Mouse (Mus musculus) liver, embryonic 12.5 days (tissue): ENCODE measurements at regions not wholly inside any gene's neighbourhood (a gene's known extent, or its start where the extent isn't known, plus 50 kb on each side); places are given as distances from the start of the nearest gene placed in this dataset.

ENCODE experiments used
- ATAC-seq: fragments of 200-750 bp; cut with Nextera tagmentation; 2 replicates; pipeline ENCODE4 v1.8.0; 2017; ENCODE audit warnings: moderate number of reproducible peaks, mild to moderate bottlenecking, moderate library complexity
- H3K27ac ChIP-seq: fragments of 300-500 bp; sonication (generic); 2 replicates; pipeline ENCODE4 v1.5.1; 2016; ENCODE audit warnings: mild to moderate bottlenecking
- H3K27me3 ChIP-seq: fragments of 300-500 bp; sonication (generic); replicated peaks from 2 replicates; pipeline ENCODE4 v1.6.1; 2016; ENCODE audit warnings: mild to moderate bottlenecking, moderate library complexity
- H3K36me3 ChIP-seq: fragments of 300-500 bp; sonication (generic); 2 replicates; pipeline ENCODE4 v1.6.1; 2016; ENCODE audit warnings: mild to moderate bottlenecking, moderate library complexity
- H3K4me1 ChIP-seq: fragments of 300-500 bp; sonication (generic); 2 replicates; pipeline ENCODE4 v1.6.1; 2016
- H3K4me2 ChIP-seq: fragments of 300-500 bp; sonication (generic); 2 replicates; pipeline ENCODE4 v1.6.1; 2016; ENCODE audit warnings: mild to moderate bottlenecking, moderate library complexity
- H3K4me3 ChIP-seq: fragments of 300-500 bp; sonication (generic); 2 replicates; pipeline ENCODE4 v1.5.1; 2016; ENCODE audit warnings: mild to moderate bottlenecking, moderate library complexity
- H3K9ac ChIP-seq: fragments of 300-500 bp; sonication (generic); 2 replicates; pipeline ENCODE4 v1.6.1; 2016; ENCODE audit warnings: mild to moderate bottlenecking, moderate library complexity
- H3K9me3 ChIP-seq: fragments of 300-500 bp; sonication (generic); replicated peaks from 2 replicates; pipeline ENCODE4 v1.6.1; 2016; ENCODE audit warnings: mild to moderate bottlenecking, moderate library complexity
- WGBS: fragments of 180-500 bp; shearing (Covaris S2); methylation state at CpG from one replicate; pipeline ENCODE4 v1.1.7; 2016; ENCODE audit not compliant: insufficient replicate concordance; 5-methylcytosine and 5-hydroxymethylcytosine counted together

- Histone ChIP-seq H3K27ac (no peak overlapping the region), H3K4me1 (no peaks in the 10 kb centered on the region), H3K9me3 (no peaks in the 10 kb centered on the region), H3K4me3 (no peak overlapping the region), H3K36me3 (no peaks in the 10 kb centered on the region), H3K27me3 (no peaks in the 10 kb centered on the region), H3K4me2 (no peak overlapping the region), H3K9ac (no peak overlapping the region)
- ATAC-seq, result no peak
- 64% methylated on average over 3 of the region's 3 CpGs for WGBS
Observed at GRCm38 (mm10) chr14:16957802-16958201, 138.8 kb upstream of the Rarb start.

GRCm38 (mm10) chr14:16954511-16955443 lies 135.8 kb upstream of the Rarb start:
- 60% methylated on average over 6 of the region's 6 CpGs for WGBS
- no peaks in the 10 kb centered on the region for H3K36me3 ChIP-seq
- no peak for ATAC-seq
- no peaks in the 10 kb centered on the region for H3K4me1 ChIP-seq
- no peaks in the 10 kb centered on the region for H3K9me3 ChIP-seq
- H3K4me2 ChIP-seq, result no peak overlapping the region
- no peak overlapping the region for H3K4me3 ChIP-seq
- no peaks in the 10 kb centered on the region for H3K27me3 ChIP-seq
- no peak overlapping the region for H3K9ac ChIP-seq
- no peak overlapping the region for H3K27ac ChIP-seq

- H3K9me3 ChIP-seq, result no peaks in the 10 kb centered on the region
- WGBS, result 63% methylated on average over 1 of the region's 1 CpGs
Observed at GRCm38 (mm10) chr14:16948736-16949135, 129.8 kb upstream of the Rarb start.

GRCm38 (mm10) chr14:16944441-16944840 lies 125.5 kb upstream of the Rarb start:
- Histone ChIP-seq H3K9me3 (no peaks in the 10 kb centered on the region), H3K27me3 (no peaks in the 10 kb centered on the region), H3K4me2 (no peak overlapping the region), H3K27ac (no peak overlapping the region), H3K9ac (no peak overlapping the region), H3K36me3 (no peaks in the 10 kb centered on the region), H3K4me3 (no peak overlapping the region), H3K4me1 (no peaks in the 10 kb centered on the region)
- no peak for ATAC-seq
- 77% methylated on average over 1 of the region's 1 CpGs for WGBS

More at GRCm38 (mm10) chr14:16948736-16949135, 129.8 kb upstream of the Rarb start:
- no peak for ATAC-seq
- H3K27ac ChIP-seq, result no peak overlapping the region
- no peak overlapping the region for H3K9ac ChIP-seq
- no peak overlapping the region for H3K4me3 ChIP-seq
- no peaks in the 10 kb centered on the region for H3K36me3 ChIP-seq
- H3K27me3 ChIP-seq, result no peaks in the 10 kb centered on the region
- no peak overlapping the region for H3K4me2 ChIP-seq
- no peaks in the 10 kb centered on the region for H3K4me1 ChIP-seq

- no peaks in the 10 kb centered on the region for H3K36me3 ChIP-seq
- no peaks in the 10 kb centered on the region for H3K27me3 ChIP-seq
- H3K4me1 ChIP-seq, result no peaks in the 10 kb centered on the region
- no peak overlapping the region for H3K4me2 ChIP-seq
- ATAC-seq, result no peak
- no peaks in the 10 kb centered on the region for H3K9me3 ChIP-seq
- no peak overlapping the region for H3K4me3 ChIP-seq
- WGBS, result 63% methylated on average over 5 of the region's 5 CpGs
- no peak overlapping the region for H3K9ac ChIP-seq
- H3K27ac ChIP-seq, result no peak overlapping the region
Observed at GRCm38 (mm10) chr14:16943531-16943930, 124.6 kb upstream of the Rarb start.

GRCm38 (mm10) chr14:16927136-16927535 lies 108.2 kb upstream of the Rarb start:
- H3K27me3 ChIP-seq, result no peaks in the 10 kb centered on the region
- no peaks in the 10 kb centered on the region for H3K36me3 ChIP-seq
- 81% methylated on average over 2 of the region's 2 CpGs for WGBS
- no peak overlapping the region for H3K4me2 ChIP-seq
- H3K4me1 ChIP-seq, result no peaks in the 10 kb centered on the region
- no peaks in the 10 kb centered on the region for H3K9me3 ChIP-seq
- H3K27ac ChIP-seq, result no peak overlapping the region
- H3K4me3 ChIP-seq, result no peak overlapping the region
- H3K9ac ChIP-seq, result no peak overlapping the region
- ATAC-seq, result no peak

GRCm38 (mm10) chr14:16901534-16902147 lies 82.7 kb upstream of the Rarb start:
- Histone ChIP-seq H3K4me3 (no peak overlapping the region), H3K4me2 (no peak overlapping the region), H3K4me1 (no peaks in the 10 kb centered on the region), H3K36me3 (no peaks in the 10 kb centered on the region), H3K27ac (no peak overlapping the region), H3K27me3 (no peaks in the 10 kb centered on the region), H3K9ac (no peak overlapping the region), H3K9me3 (no peaks in the 10 kb centered on the region)
- ATAC-seq, result no peak
- 64% methylated on average over 9 of the region's 9 CpGs for WGBS

- no peak overlapping the region for H3K27ac ChIP-seq
- WGBS, result 40% methylated on average over 3 of the region's 3 CpGs
- no peak overlapping the region for H3K9ac ChIP-seq
- no peak for ATAC-seq
- no peaks in the 10 kb centered on the region for H3K36me3 ChIP-seq
- no peak overlapping the region for H3K4me2 ChIP-seq
- no peaks in the 10 kb centered on the region for H3K9me3 ChIP-seq
- no peak overlapping the region for H3K4me3 ChIP-seq
- no peaks in the 10 kb centered on the region for H3K27me3 ChIP-seq
- H3K4me1 ChIP-seq, result no peaks in the 10 kb centered on the region
Observed at GRCm38 (mm10) chr14:16897747-16898544, 79.0 kb upstream of the Rarb start.

GRCm38 (mm10) chr14:16896974-16897373 lies 78.0 kb upstream of the Rarb start:
- H3K27me3 ChIP-seq, result no peaks in the 10 kb centered on the region
- no peak overlapping the region for H3K4me3 ChIP-seq
- no peak overlapping the region for H3K4me2 ChIP-seq
- no peak overlapping the region for H3K27ac ChIP-seq
- H3K4me1 ChIP-seq, result no peaks in the 10 kb centered on the region
- 63% methylated on average over 3 of the region's 3 CpGs for WGBS
- H3K36me3 ChIP-seq, result no peaks in the 10 kb centered on the region
- H3K9ac ChIP-seq, result no peak overlapping the region
- no peak for ATAC-seq
- no peaks in the 10 kb centered on the region for H3K9me3 ChIP-seq

GRCm38 (mm10) chr14:16881249-16881648 lies 62.3 kb upstream of the Rarb start:
- H3K9ac ChIP-seq, result no peak overlapping the region
- no peak overlapping the region for H3K27ac ChIP-seq
- no peak overlapping the region for H3K4me3 ChIP-seq
- H3K4me1 ChIP-seq, result no peaks in the 10 kb centered on the region
- ATAC-seq, result no peak
- H3K9me3 ChIP-seq, result no peaks in the 10 kb centered on the region
- H3K36me3 ChIP-seq, result no peaks in the 10 kb centered on the region
- no peaks in the 10 kb centered on the region for H3K27me3 ChIP-seq
- H3K4me2 ChIP-seq, result no peak overlapping the region
- 51% methylated on average over 3 of the region's 3 CpGs for WGBS

- H3K27ac ChIP-seq, result no peak overlapping the region
- H3K4me3 ChIP-seq, result no peak overlapping the region
- no peaks in the 10 kb centered on the region for H3K36me3 ChIP-seq
- ATAC-seq, result no peak
- no peak overlapping the region for H3K4me2 ChIP-seq
- 72% methylated on average over 2 of the region's 2 CpGs for WGBS
- H3K9me3 ChIP-seq, result no peaks in the 10 kb centered on the region
- H3K4me1 ChIP-seq, result no peaks in the 10 kb centered on the region
- H3K9ac ChIP-seq, result no peak overlapping the region
- no peaks in the 10 kb centered on the region for H3K27me3 ChIP-seq
Observed at GRCm38 (mm10) chr14:16869221-16869620, 50.3 kb upstream of the Rarb start.
